Mouse (Mus musculus) CH12.LX (cell line): ENCODE results near the gene Lcn5. TPM values are rescaled to one million over a fixed set of nuclear protein-coding genes. Genes with fewer than 3 reads are reported as not detected.

Experiments used
- DNase-seq: peaks from one replicate; pipeline ENCODE4 v3.0.0-alpha.2; 2013; ENCODE audit errors: extremely low read depth
- H3K27ac ChIP-seq: 2 replicates; pipeline ENCODE4 v1.5.1; 2012; ENCODE audit warnings: low read depth, mild to moderate bottlenecking, control low read depth, moderate library complexity; ENCODE audit not compliant: insufficient read depth
- H3K27me3 ChIP-seq: replicated peaks from 2 replicates; pipeline ENCODE3; 2012; ENCODE audit warnings: inconsistent platforms
- H3K36me3 ChIP-seq, 2 experiments: replicated peaks in 1 of 2; 2 replicates each; pipeline versions ENCODE3 to v1.6.1; 2012; ENCODE audit warnings: inconsistent platforms in 1 of 2, low read length in 1 of 2, mild to moderate bottlenecking in 1 of 2, mixed read lengths in 1 of 2, moderate library complexity in 1 of 2; ENCODE audit not compliant: control insufficient read depth in 1 of 2, insufficient read depth in 1 of 2
- H3K4me1 ChIP-seq, 2 experiments: 2 replicates each; pipeline ENCODE4 v1.6.1; 2012; ENCODE audit warnings: inconsistent platforms in 1 of 2, moderate library complexity in 1 of 2; ENCODE audit not compliant: insufficient read depth in 2 of 2, control insufficient read depth in 1 of 2
- H3K4me2 ChIP-seq: 2 replicates; pipeline ENCODE4 v1.6.1; 2012; ENCODE audit warnings: low read depth, mild to moderate bottlenecking, control low read depth; ENCODE audit not compliant: poor library complexity, insufficient read depth, severe bottlenecking
- H3K4me3 ChIP-seq, 3 experiments: fragments of 150-350 bp in 1 of 3; sonication (generic) in 1 of 3; replicated peaks in 1 of 3; 2 replicates each; pipeline versions ENCODE3 to v1.5.1; 2011 to 2012; ENCODE audit warnings: low read depth in 2 of 3, low read length in 2 of 3, mild to moderate bottlenecking in 2 of 3, moderate library complexity in 2 of 3, control low read depth in 1 of 3, improper control_type of control experiment in 1 of 3, inconsistent platforms in 1 of 3, mixed read lengths in 1 of 3; ENCODE audit not compliant: poor library complexity in 1 of 3
- H3K79me2 ChIP-seq: replicated peaks from 2 replicates; pipeline ENCODE4 v1.6.1; 2012; ENCODE audit warnings: mild to moderate bottlenecking, moderate library complexity; ENCODE audit not compliant: control insufficient read depth, poor library complexity, insufficient read depth, severe bottlenecking; ENCODE audit errors: extremely low read depth
- H3K9ac ChIP-seq: 2 replicates; pipeline ENCODE4 v1.6.1; 2012; ENCODE audit warnings: low read depth, mild to moderate bottlenecking, control low read depth, moderate library complexity; ENCODE audit not compliant: insufficient read depth
- H3K9me3 ChIP-seq: replicated peaks from 2 replicates; pipeline ENCODE3; 2012; ENCODE audit warnings: low read length, inconsistent platforms, mixed read lengths
- CHD1 ChIP-seq: IDR thresholded peaks from 2 replicates; pipeline ENCODE4 v1.6.1; 2012; ENCODE audit warnings: low read depth, low read length, improper control_type of control experiment, inconsistent platforms
- CHD2 ChIP-seq: IDR thresholded peaks from 2 replicates; pipeline ENCODE4 v1.6.1; 2011; ENCODE audit warnings: low read length, improper control_type of control experiment
- CTCF ChIP-seq, 2 experiments: IDR thresholded peaks in 1 of 2; conservative IDR thresholded peaks in 1 of 2; 2 replicates each; pipeline ENCODE4 v1.5.1; 2011 to 2012; ENCODE audit warnings: low read depth in 2 of 2, low read length in 2 of 2, improper control_type of control experiment in 1 of 2, inconsistent platforms in 1 of 2, mild to moderate bottlenecking in 1 of 2, moderate library complexity in 1 of 2
- E2F4 ChIP-seq: IDR thresholded peaks from 2 replicates; pipeline ENCODE4 v1.6.1; 2011; ENCODE audit warnings: low read depth, low read length, improper control_type of control experiment; ENCODE audit not compliant: insufficient replicate concordance
- ELF1 ChIP-seq: IDR thresholded peaks from 2 replicates; pipeline ENCODE4 v1.6.1; 2014; ENCODE audit warnings: low read depth, mild to moderate bottlenecking, inconsistent platforms, low read length, improper control_type of control experiment
- EP300 ChIP-seq: IDR thresholded peaks from 2 replicates; pipeline ENCODE4 v1.6.1; 2011; ENCODE audit warnings: low read length, improper control_type of control experiment
- GABPA ChIP-seq: IDR thresholded peaks from 2 replicates; pipeline ENCODE4 v1.6.1; 2012; ENCODE audit warnings: low read depth, low read length, improper control_type of control experiment, inconsistent platforms; ENCODE audit not compliant: insufficient replicate concordance
- JUND ChIP-seq: conservative IDR thresholded peaks from 2 replicates; pipeline ENCODE4 v1.6.1; 2011; ENCODE audit warnings: low read depth, low read length, improper control_type of control experiment
- KAT2A ChIP-seq: IDR thresholded peaks from 2 replicates; pipeline ENCODE4 v1.6.1; 2012; ENCODE audit warnings: low read length, improper control_type of control experiment, inconsistent platforms; ENCODE audit not compliant: insufficient replicate concordance
- MAFK ChIP-seq: IDR thresholded peaks from 2 replicates; pipeline ENCODE4 v1.6.1; 2011; ENCODE audit warnings: low read length, improper control_type of control experiment; ENCODE audit not compliant: insufficient replicate concordance
- MAX ChIP-seq: IDR thresholded peaks from 2 replicates; pipeline ENCODE4 v1.6.1; 2011; ENCODE audit warnings: low read length, improper control_type of control experiment
- MAZ ChIP-seq: IDR thresholded peaks from 2 replicates; pipeline ENCODE4 v1.6.1; 2012; ENCODE audit warnings: low read depth, mild to moderate bottlenecking, inconsistent platforms, low read length, improper control_type of control experiment, moderate library complexity
- MEF2A ChIP-seq: IDR thresholded peaks from 2 replicates; pipeline ENCODE4 v1.6.1; 2014; ENCODE audit warnings: low read depth, mild to moderate bottlenecking, inconsistent platforms, low read length, improper control_type of control experiment, borderline replicate concordance
- NRF1 ChIP-seq: IDR thresholded peaks from 2 replicates; pipeline ENCODE4 v1.6.1; 2014; ENCODE audit warnings: low read depth, mild to moderate bottlenecking, inconsistent platforms, low read length, improper control_type of control experiment, moderate library complexity
- POLR2A ChIP-seq: IDR thresholded peaks from 2 replicates; pipeline ENCODE4 v1.6.1; 2011; ENCODE audit warnings: low read depth, mild to moderate bottlenecking, improper control_type of control experiment, low read length
- POLR2AphosphoS2 ChIP-seq: IDR thresholded peaks from 2 replicates; pipeline ENCODE4 v1.6.1; 2011; ENCODE audit warnings: low read depth, low read length, improper control_type of control experiment
- RAD21 ChIP-seq: IDR thresholded peaks from 2 replicates; pipeline ENCODE4 v1.6.1; 2011; ENCODE audit warnings: low read depth, mild to moderate bottlenecking, low read length, improper control_type of control experiment, moderate library complexity
- RCOR1 ChIP-seq: conservative IDR thresholded peaks from 2 replicates; pipeline ENCODE4 v1.6.1; 2012; ENCODE audit warnings: low read depth, mild to moderate bottlenecking, inconsistent platforms, low read length, improper control_type of control experiment
- SIN3A ChIP-seq: IDR thresholded peaks from 2 replicates; pipeline ENCODE4 v1.6.1; 2012; ENCODE audit warnings: low read length, improper control_type of control experiment, inconsistent platforms
- SMC3 ChIP-seq: IDR thresholded peaks from 2 replicates; pipeline ENCODE4 v1.6.1; 2011; ENCODE audit warnings: low read depth, low read length, improper control_type of control experiment
- TBP ChIP-seq: conservative IDR thresholded peaks from 2 replicates; pipeline ENCODE4 v1.6.1; 2011; ENCODE audit warnings: low read depth, low read length, improper control_type of control experiment
- TCF12 ChIP-seq: IDR thresholded peaks from 2 replicates; pipeline ENCODE4 v1.6.1; 2014; ENCODE audit warnings: low read depth, mild to moderate bottlenecking, inconsistent platforms, low read length, improper control_type of control experiment
- UBTF ChIP-seq: IDR thresholded peaks from 2 replicates; pipeline ENCODE4 v1.6.1; 2012; ENCODE audit warnings: low read depth, mild to moderate bottlenecking, inconsistent platforms, low read length, improper control_type of control experiment, moderate library complexity
- USF1 ChIP-seq: IDR thresholded peaks from 2 replicates; pipeline ENCODE4 v1.6.1; 2014; ENCODE audit warnings: low read depth, mild to moderate bottlenecking, inconsistent platforms, low read length, improper control_type of control experiment
- ZC3H11A ChIP-seq: IDR thresholded peaks from 2 replicates; pipeline ENCODE4 v1.6.1; 2012; ENCODE audit warnings: low read depth, mild to moderate bottlenecking, inconsistent platforms, low read length, improper control_type of control experiment
- ZKSCAN1 ChIP-seq: IDR thresholded peaks from 2 replicates; pipeline ENCODE4 v1.6.1; 2012; ENCODE audit warnings: low read depth, inconsistent platforms, low read length, improper control_type of control experiment, borderline replicate concordance
- ZMIZ1 ChIP-seq: IDR thresholded peaks from 2 replicates; pipeline ENCODE4 v1.6.1; 2012; ENCODE audit warnings: low read depth, mild to moderate bottlenecking, inconsistent platforms, low read length, improper control_type of control experiment
- ZNF384 ChIP-seq: IDR thresholded peaks from 2 replicates; pipeline ENCODE4 v1.6.1; 2012; ENCODE audit warnings: low read depth, low read length, improper control_type of control experiment, inconsistent platforms
- dilution Hi-C: fragments of 300-500 bp; cut with MboI; formaldehyde crosslinking; loops from 2 replicates; pipeline ENCODE4 v1.14.3; 2020; ENCODE audit warnings: low sequenced_read_pairs; ENCODE audit not compliant: extremely low pct_unique_long_range_greater_than_20kb, extremely low pct_ligation_motif_present
- in situ Hi-C: fragments of 300-500 bp; cut with MboI; formaldehyde crosslinking; loops from 3 replicates; pipeline ENCODE4 v1.14.3; 2019; ENCODE audit warnings: low sequenced_read_pairs, low pct_ligation_motif_present, low pct_unique_long_range_greater_than_20kb, mixed read lengths
- polyA plus RNA-seq: library from polyadenylated mRNA; unstranded; fragments of >175 nt; gene quantifications from 2 replicates; pipeline ENCODE4 v1.2.1, GENCODE M21; 2012; ENCODE audit warnings: low read depth; ENCODE audit not compliant: insufficient read length
- total RNA-seq, 2 experiments: library from RNA; depleted of rRNA; stranded (reverse); fragments of 300-350 nt in 1 of 2; fragments of >200 nt in 1 of 2; gene quantifications; 2 replicates each; pipeline ENCODE4 v1.2.3; 2012 to 2014

Gene Lcn5
- total and polyA plus RNA-seq, 3 experiments, result not detected

GRCm38 (mm10) chr2:25694605-25695004, 36.9 kb downstream of the Lcn5 start:
- Histone ChIP-seq H3K9me3 (no peaks in the 10 kb centered on the region), H3K79me2 (no peaks in the 10 kb centered on the region), H3K27me3 (peaks cover 7% of the 10 kb centered on the region), H3K4me2 (no peak overlapping the region), H3K36me3 (no peaks in the 10 kb centered on the region), H3K9ac (no peak overlapping the region), H3K4me3 (no peak overlapping the region), H3K27ac (no peak overlapping the region), H3K4me1 (peaks cover 5 to 24% of the 10 kb centered on the region in 2 experiments; a peak in 2 of 4 replicates)
- TF ChIP-seq EP300, result no peak
- TF ChIP-seq ZMIZ1, result no peak
- peak; percentile 39 for TF ChIP-seq SMC3
- no peak for TF ChIP-seq NRF1
- no peak for TF ChIP-seq POLR2A
- TF ChIP-seq JUND, result no peak
- TF ChIP-seq KAT2A, result no peak
- TF ChIP-seq RAD21, result peak; percentile 55
- no peak for TF ChIP-seq MAX
- no peak for TF ChIP-seq MAFK
- no peak for TF ChIP-seq ZC3H11A
- no peak for TF ChIP-seq RCOR1
- no peak for TF ChIP-seq ELF1
- TF ChIP-seq E2F4, result no peak
- no peak for TF ChIP-seq MAZ
- TF ChIP-seq USF1, result no peak
- TF ChIP-seq UBTF, result no peak
- TF ChIP-seq GABPA, result no peak
- peak; percentile 41 for TF ChIP-seq ZKSCAN1
- TF ChIP-seq SIN3A, result no peak
- TF ChIP-seq CTCF (conservative IDR thresholded peaks at IDR 0.05 in 1 of 2, IDR thresholded peaks at IDR 0.05 in 1 of 2; ENCODE audit: low read depth in 2 of 2, low read length in 2 of 2), result peak; percentile 72 to 91
- DNase-seq, result peak; percentile 64
- in situ Hi-C loops, result no loop called here
- dilution Hi-C loops, result no loop called here

GRCm38 (mm10) chr2:25696951-25697350, 39.2 kb downstream of the Lcn5 start:
- H3K9me3 ChIP-seq, result no peaks in the 10 kb centered on the region
- no peak overlapping the region for H3K4me3 ChIP-seq
- TF ChIP-seq ZMIZ1, result no peak
- no peak for TF ChIP-seq CHD2
- no peak for TF ChIP-seq RCOR1
- TF ChIP-seq ELF1, result no peak
- TF ChIP-seq ZKSCAN1, result no peak
- no peak for TF ChIP-seq ZNF384
- no peak for TF ChIP-seq CHD1
- no peak for TF ChIP-seq GABPA
- TF ChIP-seq MEF2A, result no peak
- TF ChIP-seq TBP, result no peak
- TF ChIP-seq POLR2A, result no peak
- no peak for TF ChIP-seq USF1
- no peak for TF ChIP-seq POLR2AphosphoS2
- TF ChIP-seq TCF12, result no peak
- no peak for TF ChIP-seq MAFK
- TF ChIP-seq RAD21, result no peak
- no peak for TF ChIP-seq ZC3H11A
- H3K9ac ChIP-seq, result no peak overlapping the region
- no peaks in the 10 kb centered on the region for H3K79me2 ChIP-seq
- no peaks in the 10 kb centered on the region for H3K36me3 ChIP-seq
- peaks cover 2% of the 10 kb centered on the region for H3K27me3 ChIP-seq
- dilution Hi-C loops (no loop called here), in situ Hi-C loops (no loop called here)
- H3K4me1 ChIP-seq, result peaks cover 5 to 36% of the 10 kb centered on the region in 2 experiments; a peak in 2 of 4 replicates
- no peak overlapping the region for H3K4me2 ChIP-seq
- H3K27ac ChIP-seq, result no peak overlapping the region
- DNase-seq, result no peak
